Mouse (Mus musculus) G1E (cell line): Measurements from ENCODE around the gene Rere. TPM values are rescaled to one million over a fixed set of nuclear protein-coding genes. Genes with fewer than 3 reads are reported as not detected.
"Not testable (repeated sequence)": the region's sequence is repeated elsewhere in the genome, so short reads cannot be mapped to it uniquely, and the experiment has no call there.

ENCODE experiments used
- ATAC-seq: 2 replicates; pipeline ENCODE4 v1.8.0; 2016; ENCODE audit warnings: mild to moderate bottlenecking; ENCODE audit not compliant: insufficient number of reproducible peaks, poor library complexity, low FRiP score, severe bottlenecking; ENCODE audit errors: extremely low read depth
- DNase-seq: peaks from one replicate; pipeline ENCODE4 v3.0.0; 2012; ENCODE audit warnings: low spot score
- H3K27me3 ChIP-seq: 2 replicates; pipeline ENCODE4 v1.6.1; 2012; ENCODE audit warnings: mild to moderate bottlenecking, low read length, inconsistent platforms; ENCODE audit not compliant: insufficient read depth
- H3K36me3 ChIP-seq: replicated peaks from 2 replicates; pipeline ENCODE3; 2012; ENCODE audit warnings: mild to moderate bottlenecking, inconsistent platforms
- H3K4me1 ChIP-seq: 2 replicates; pipeline ENCODE4 v1.6.1; 2012; ENCODE audit warnings: low read depth, low read length, inconsistent platforms, mixed read lengths; ENCODE audit not compliant: insufficient read depth
- H3K4me3 ChIP-seq: 2 replicates; pipeline ENCODE4 v1.5.1; 2012; ENCODE audit warnings: low read depth, mild to moderate bottlenecking, inconsistent platforms, low read length, moderate library complexity, mixed read lengths
- H3K9me3 ChIP-seq: replicated peaks from 2 replicates; pipeline ENCODE4 v1.6.1; 2012; ENCODE audit warnings: inconsistent platforms
- CTCF ChIP-seq: IDR thresholded peaks from 2 replicates; pipeline ENCODE4 v1.5.1; 2012; ENCODE audit warnings: low read depth, low read length, inconsistent platforms, mixed read lengths
- GATA1 ChIP-seq: IDR thresholded peaks from 2 replicates; pipeline ENCODE4 v1.6.1; 2012; ENCODE audit warnings: borderline replicate concordance, low read length, inconsistent platforms, mixed read lengths
- GATA2 ChIP-seq: IDR thresholded peaks from 2 replicates; pipeline ENCODE4 v1.6.1; 2012; ENCODE audit warnings: low read depth, low read length, inconsistent platforms, borderline replicate concordance
- POLR2AphosphoS5 ChIP-seq: IDR thresholded peaks from 2 replicates; pipeline ENCODE4 v1.6.1; 2012; ENCODE audit warnings: low read depth, low read length, inconsistent platforms; ENCODE audit not compliant: insufficient replicate concordance
- TAL1 ChIP-seq: conservative IDR thresholded peaks from 2 replicates; pipeline ENCODE4 v1.6.1; 2012; ENCODE audit warnings: low read depth, low read length, inconsistent platforms, mixed read lengths
- polyA plus RNA-seq: library from polyadenylated mRNA; stranded (reverse); fragments of >175 nt; gene quantifications from 2 replicates; pipeline ENCODE4 v1.2.3, GENCODE M21; 2012
- total RNA-seq, 2 experiments: library from RNA; stranded (forward) in 1 of 2; stranded (reverse) in 1 of 2; fragments of 200-1000 nt in 1 of 2; fragments of >200 nt in 1 of 2; fragmentation: Nextera tagmentation in 1 of 2; gene quantifications; 2 replicates each; pipeline ENCODE4 v1.2.3; 2014 to 2017

Rere gene
- total and polyA plus RNA-seq, 3 experiments: 17.4 to 329 (median 154) TPM

DNA sequence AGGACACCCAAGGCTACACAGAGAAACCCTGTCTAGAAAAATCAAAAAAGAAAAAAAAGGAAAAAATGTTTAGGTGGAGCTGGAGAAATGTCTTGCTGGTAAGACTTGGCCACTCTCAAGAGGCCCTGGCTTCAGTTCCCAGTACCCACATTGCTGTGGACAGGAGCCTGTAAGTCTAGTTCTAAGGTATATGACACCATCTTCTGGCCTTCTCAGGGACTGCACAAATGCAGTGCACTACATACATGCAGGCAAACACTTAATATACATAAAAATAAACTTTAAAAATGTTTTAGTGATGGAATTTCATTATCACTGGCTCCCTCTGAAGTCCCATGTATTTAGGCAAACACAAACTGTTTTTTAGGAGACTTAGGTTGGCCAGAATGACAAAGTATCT is 274.3 kb downstream of the Rere start:
- Histone ChIP-seq H3K27me3 (no peaks in the 10 kb centered on the region), H3K36me3 (peaks cover 61% of the 10 kb centered on the region), H3K4me1 (peaks cover 74% of the 10 kb centered on the region), H3K4me3 (no peak overlapping the region), H3K9me3 (0 out of 2 replicates have a peak, but pooled peaks cover 3% of the 10 kb centered on the region)
- TF ChIP-seq CTCF (no peak), GATA2 (no peak), POLR2AphosphoS5 (no peak), GATA1 (no peak), TAL1 (no peak)
- no peak for DNase-seq
- ATAC-seq: no peak

DNA sequence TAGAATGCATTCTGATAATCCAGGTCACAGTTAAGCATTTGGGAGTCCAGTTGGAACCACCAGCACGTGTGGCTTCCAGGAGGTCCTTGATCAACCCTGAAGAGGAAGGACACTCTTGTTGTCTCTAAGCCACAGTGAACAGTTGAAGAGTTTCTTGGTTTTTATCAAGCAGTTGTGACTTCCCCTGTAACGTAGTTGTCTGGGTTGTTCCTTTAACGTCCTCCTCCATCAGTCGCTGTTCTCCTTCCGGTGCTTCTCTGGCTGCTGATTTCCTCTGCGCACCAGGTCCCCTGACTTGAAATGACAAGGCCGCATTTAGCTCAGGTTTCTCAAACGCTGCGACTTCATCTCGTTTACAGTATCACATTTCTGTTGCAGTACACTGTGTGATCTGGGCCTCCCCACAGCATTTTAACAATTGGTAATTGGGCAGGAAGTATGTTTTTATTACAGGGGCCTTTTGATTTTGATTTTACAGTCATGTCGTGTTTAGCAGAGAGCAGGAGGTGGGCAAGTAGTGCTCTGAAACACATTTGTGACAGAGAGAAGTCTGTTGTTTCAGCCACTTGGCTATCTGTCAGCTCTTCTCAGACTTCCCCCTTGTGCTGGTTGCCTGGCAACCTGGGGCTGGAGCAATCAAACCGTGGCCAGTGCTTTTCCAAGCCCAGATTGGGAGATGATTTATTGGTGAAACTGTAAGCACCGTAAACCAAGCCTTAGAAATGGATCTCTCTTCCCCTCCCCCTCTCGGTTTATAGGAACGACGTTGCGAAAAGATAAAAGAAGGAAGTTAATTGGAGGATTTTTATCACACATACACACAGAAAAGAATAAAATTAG is 275.2 kb downstream of the Rere start:
- peaks cover 75% of the 10 kb centered on the region for H3K4me1 ChIP-seq
- H3K4me3 ChIP-seq: peak overlapping the region; percentile 36; the same call in 1 of the 2 replicates
- H3K9me3 ChIP-seq: 0 out of 2 replicates have a peak, but pooled peaks cover 3% of the 10 kb centered on the region
- DNase-seq (peak; percentile 78), ATAC-seq (peak; percentile 66)
- TF ChIP-seq GATA1: no peak
- H3K27me3 ChIP-seq: no peaks in the 10 kb centered on the region
- H3K36me3 ChIP-seq: peaks cover 62% of the 10 kb centered on the region

DNA sequence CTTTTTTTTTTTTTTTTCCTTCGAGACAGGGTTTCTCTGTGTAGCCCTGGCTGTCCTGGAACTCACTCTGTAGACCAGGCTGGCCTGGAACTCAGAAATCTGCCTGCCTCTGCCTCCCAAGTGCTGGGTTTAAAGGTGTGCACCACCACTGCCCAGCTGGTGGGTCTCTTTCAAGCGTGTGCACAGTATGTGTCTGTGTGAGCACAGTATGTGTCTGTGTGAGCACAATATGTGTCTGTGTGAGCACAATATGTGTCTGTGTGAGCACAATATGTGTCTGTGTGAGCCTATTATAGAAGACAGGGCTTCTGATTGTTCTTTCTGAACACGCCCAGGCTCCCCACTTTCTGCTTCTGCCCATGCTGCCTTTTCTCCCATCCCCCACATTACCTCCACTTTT is 275.8 kb downstream of the Rere start:
- not testable (repeated sequence) for H3K4me3 ChIP-seq, DNase-seq, H3K9me3 ChIP-seq, ATAC-seq, H3K27me3 ChIP-seq
- peaks cover 75% of the 10 kb centered on the region for H3K4me1 ChIP-seq
- peaks cover 61% of the 10 kb centered on the region for H3K36me3 ChIP-seq

DNA sequence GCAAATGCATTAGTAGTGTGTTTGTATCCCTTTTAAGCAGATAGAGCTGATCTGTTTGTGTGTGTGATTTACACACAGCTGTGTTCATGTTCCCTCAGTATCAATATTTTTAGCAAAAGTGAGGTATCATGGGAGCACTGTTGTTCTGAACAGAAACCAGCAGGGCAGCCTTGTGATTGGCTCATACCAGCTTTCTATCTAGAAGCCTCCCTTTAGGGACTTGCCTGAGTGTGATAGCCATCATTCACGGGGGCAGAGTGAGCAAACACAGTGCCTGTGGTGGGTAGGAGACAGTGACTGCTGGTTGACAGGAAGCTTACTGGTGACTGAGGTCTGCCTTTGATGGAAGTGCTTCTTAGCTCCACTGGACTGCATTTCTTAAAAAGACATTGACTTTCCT is 276.5 kb downstream of the Rere start:
- Histone ChIP-seq H3K36me3 (peaks cover 60% of the 10 kb centered on the region), H3K4me3 (no peak overlapping the region), H3K9me3 (0 out of 2 replicates have a peak, but pooled peaks cover 3% of the 10 kb centered on the region), H3K4me1 (peaks cover 74% of the 10 kb centered on the region), H3K27me3 (no peaks in the 10 kb centered on the region)
- ATAC-seq: peak; percentile 24; the same call in 1 of the 2 replicates
- no peak for DNase-seq
- TF ChIP-seq POLR2AphosphoS5 (no peak), TAL1 (no peak), GATA1 (no peak), GATA2 (no peak), CTCF (no peak)

DNA sequence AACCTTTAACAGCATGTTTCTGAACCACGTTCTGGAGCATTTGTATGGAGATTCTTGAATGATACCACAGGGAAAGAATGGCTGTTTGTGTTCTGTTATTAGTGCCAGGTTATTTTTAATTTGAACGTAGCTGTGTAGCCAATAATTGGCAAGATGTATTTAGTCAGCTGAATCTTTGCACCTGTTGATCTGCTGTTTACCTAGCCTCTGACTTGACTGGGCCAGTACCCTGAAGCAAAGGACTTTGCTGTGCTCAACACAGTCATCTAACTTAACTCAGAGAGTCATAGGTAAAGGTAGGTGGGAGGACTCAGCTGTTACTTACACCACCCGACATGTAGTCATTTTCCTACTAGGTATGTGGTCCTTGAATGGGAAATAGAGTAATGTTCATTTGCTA is 278.1 kb downstream of the Rere start:
- ATAC-seq: no peak
- Histone ChIP-seq H3K36me3 (peaks cover 54% of the 10 kb centered on the region), H3K4me1 (peaks cover 77% of the 10 kb centered on the region), H3K9me3 (0 out of 2 replicates have a peak, but pooled peaks cover 3% of the 10 kb centered on the region), H3K4me3 (no peak overlapping the region), H3K27me3 (no peaks in the 10 kb centered on the region)
- DNase-seq: no peak
- TF ChIP-seq GATA1: no peak
- TF ChIP-seq POLR2AphosphoS5: no peak
- no peak for TF ChIP-seq GATA2
- no peak for TF ChIP-seq TAL1
- no peak for TF ChIP-seq CTCF

DNA sequence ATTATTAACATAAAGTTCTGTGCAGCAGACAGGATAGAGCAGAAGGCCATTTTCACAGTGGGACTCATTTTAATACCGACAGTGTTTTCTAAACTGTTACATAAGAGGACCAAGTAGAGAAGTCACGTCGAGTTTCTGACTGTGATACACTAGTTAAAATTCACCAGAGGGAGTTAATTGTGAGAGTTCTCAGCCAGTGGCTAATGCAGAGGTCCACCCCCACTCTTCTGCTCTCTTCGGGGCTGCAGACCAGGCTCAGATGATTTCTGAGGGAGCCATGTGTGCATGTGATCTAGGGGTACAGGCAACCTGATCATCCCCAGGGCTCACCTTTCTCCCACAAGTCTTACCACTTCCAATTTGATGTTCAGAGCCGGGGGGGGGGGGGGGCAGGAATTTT is 281.8 kb downstream of the Rere start:
- Histone ChIP-seq H3K36me3 (peaks cover 56% of the 10 kb centered on the region), H3K4me3 (no peak overlapping the region; the same call in 1 of the 2 replicates), H3K9me3 (no peaks in the 10 kb centered on the region), H3K27me3 (no peaks in the 10 kb centered on the region), H3K4me1 (peaks cover 81% of the 10 kb centered on the region)
- DNase-seq (no peak), ATAC-seq (no peak)
- TF ChIP-seq TAL1: no peak

DNA sequence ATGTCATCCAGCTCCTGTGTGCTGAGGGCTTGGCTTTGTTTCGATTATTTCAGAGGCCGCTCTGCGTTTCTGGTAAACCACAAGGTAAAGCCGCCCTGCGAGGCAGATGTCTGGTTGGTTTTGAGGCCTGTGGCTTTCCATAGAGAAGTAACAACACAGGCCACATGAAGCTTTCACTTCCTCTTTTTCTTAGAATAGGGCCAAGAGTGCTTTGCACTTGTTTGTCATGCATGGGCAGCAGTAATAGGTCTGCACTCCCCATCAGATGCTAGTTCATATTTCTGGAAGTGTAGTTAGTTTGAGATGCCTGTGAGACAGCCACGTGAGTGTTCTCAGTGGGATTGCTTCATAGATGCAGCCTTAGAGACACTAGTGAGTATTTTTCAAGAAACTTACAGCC is 284.7 kb downstream of the Rere start:
- H3K4me3 ChIP-seq: peak overlapping the region; percentile 16; the same call in 1 of the 2 replicates
- peaks cover 42% of the 10 kb centered on the region for H3K36me3 ChIP-seq
- no peaks in the 10 kb centered on the region for H3K27me3 ChIP-seq
- ATAC-seq (peak; percentile 74), DNase-seq (peak; percentile 70)
- peaks cover 87% of the 10 kb centered on the region for H3K4me1 ChIP-seq
- no peak for TF ChIP-seq TAL1
- no peak for TF ChIP-seq CTCF
- no peak for TF ChIP-seq GATA2
- no peak for TF ChIP-seq POLR2AphosphoS5
- TF ChIP-seq GATA1: no peak
- H3K9me3 ChIP-seq: no peaks in the 10 kb centered on the region
